Mouse (Mus musculus) lung, embryonic 16.5 days (tissue): ENCODE results near the gene Ptch2. TPM values are rescaled to one million over a fixed set of nuclear protein-coding genes. Genes with fewer than 3 reads are reported as not detected.

Experiments used
- ATAC-seq: fragments of 200-750 bp; cut with Nextera tagmentation; 2 replicates; pipeline ENCODE4 v1.8.0; 2017; ENCODE audit warnings: low read depth, mild to moderate bottlenecking, moderate library complexity
- H3K27ac ChIP-seq: fragments of 300-500 bp; sonication (generic); 2 replicates; pipeline ENCODE4 v1.5.1; 2014; ENCODE audit warnings: mild to moderate bottlenecking, control low read depth, low read length
- H3K27me3 ChIP-seq: fragments of 300-500 bp; sonication (generic); 2 replicates; pipeline ENCODE4 v1.6.1; 2014; ENCODE audit warnings: low read depth, low read length, mixed read lengths; ENCODE audit not compliant: control insufficient read depth, insufficient read depth
- H3K36me3 ChIP-seq: fragments of 300-500 bp; sonication (generic); 2 replicates; pipeline ENCODE4 v1.6.1; 2014; ENCODE audit warnings: low read length; ENCODE audit not compliant: control insufficient read depth, insufficient read depth
- H3K4me1 ChIP-seq: fragments of 300-500 bp; sonication (generic); replicated peaks from 2 replicates; pipeline ENCODE4 v1.6.1; 2014; ENCODE audit warnings: low read length, mixed read lengths; ENCODE audit not compliant: control insufficient read depth, insufficient read depth
- H3K4me2 ChIP-seq: fragments of 300-500 bp; sonication (generic); 2 replicates; pipeline ENCODE4 v1.6.1; 2014; ENCODE audit warnings: low read depth, low read length, control low read depth
- H3K4me3 ChIP-seq: fragments of 300-500 bp; sonication (generic); 2 replicates; pipeline ENCODE4 v1.5.1; 2014; ENCODE audit warnings: mild to moderate bottlenecking, low read length, control low read depth
- H3K9ac ChIP-seq: fragments of 300-500 bp; sonication (generic); 2 replicates; pipeline ENCODE4 v1.6.1; 2014; ENCODE audit warnings: low read length, control low read depth
- H3K9me3 ChIP-seq: fragments of 300-500 bp; sonication (generic); 2 replicates; pipeline ENCODE4 v1.6.1; 2016; ENCODE audit warnings: low read length; ENCODE audit not compliant: control insufficient read depth
- WGBS: fragments of 180-500 bp; shearing (Covaris S2); extraction: QIAGEN DNeasy Blood & Tissue Kit; methylation state at CpG from one replicate; pipeline ENCODE4 v1.1.7; 2014; 5-methylcytosine and 5-hydroxymethylcytosine counted together
- polyA plus RNA-seq: library from polyadenylated mRNA; unstranded; fragments of >200 nt; fragmentation: Nextera tagmentation; extraction: Ambion mirVana; gene quantifications from 2 replicates; pipeline ENCODE4 v1.2.1, GENCODE M21; 2015

Gene Ptch2
- polyA plus RNA-seq, 1 experiment from 2014 or later: 5.3 TPM

GRCm38 (mm10) chr4:117124218-117124517, 28.3 kb downstream of the Ptch2 start:
- no peaks in the 10 kb centered on the region for H3K27me3 ChIP-seq
- ATAC-seq: no peak
- peaks cover 34% of the 10 kb centered on the region for H3K4me1 ChIP-seq
- H3K36me3 ChIP-seq: no peaks in the 10 kb centered on the region
- no peaks in the 10 kb centered on the region for H3K9me3 ChIP-seq
- H3K9ac ChIP-seq: no peak overlapping the region
- peak overlapping the region; percentile 80; the same call in 1 of the 2 replicates for H3K27ac ChIP-seq
- no peak overlapping the region for H3K4me3 ChIP-seq
- WGBS: 66% methylated on average over 3 of the region's 3 CpGs
- no peak overlapping the region for H3K4me2 ChIP-seq

GRCm38 (mm10) chr4:117124518-117125347, 28.9 kb downstream of the Ptch2 start:
- Histone ChIP-seq H3K9me3 (no peaks in the 10 kb centered on the region), H3K4me2 (0 out of 2 replicates have a peak overlapping the region, but pooled peaks have one; percentile 11), H3K4me1 (peaks cover 32% of the 10 kb centered on the region), H3K4me3 (no peak overlapping the region), H3K27ac (peak overlapping the region; percentile 80), H3K27me3 (no peaks in the 10 kb centered on the region), H3K9ac (peak overlapping the region; percentile 42), H3K36me3 (no peaks in the 10 kb centered on the region)
- ATAC-seq: no peak
- WGBS: 36% methylated on average over 14 of the region's 14 CpGs

DNA sequence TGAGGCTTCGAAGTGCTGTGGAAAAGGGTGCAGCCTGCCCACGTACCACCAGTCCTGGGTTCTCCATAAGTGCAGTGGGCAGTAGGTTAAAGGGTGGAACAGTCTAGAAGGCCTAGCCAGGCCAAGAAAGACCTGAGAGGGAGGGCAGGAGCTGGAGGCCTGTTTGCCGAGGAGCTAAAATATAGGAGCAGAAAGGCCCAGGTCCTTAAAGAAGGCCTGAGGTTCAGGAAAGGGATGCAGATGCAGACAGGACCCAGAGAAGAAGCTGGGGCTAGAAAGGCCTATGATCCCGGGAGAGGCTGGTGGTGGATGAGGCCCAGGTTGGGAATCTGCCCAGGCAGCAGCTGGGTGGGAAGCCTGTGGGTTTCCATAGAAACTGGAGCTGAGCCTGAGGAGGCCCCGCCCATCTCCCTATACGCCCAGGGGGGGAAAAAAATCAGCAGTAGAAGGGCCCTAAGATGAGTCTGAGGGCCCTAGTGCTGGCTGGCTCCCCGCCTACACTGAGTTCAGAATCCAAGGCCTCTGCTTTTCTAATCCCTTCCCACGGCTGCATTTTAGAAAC, 29.6 kb downstream of the Ptch2 start, which contains the start of gene Btbd19:
Gene Btbd19 (minus strand): TSS at position 378 of the 562 bp plus-strand sequence.
- no peaks in the 10 kb centered on the region for H3K9me3 ChIP-seq
- 0 out of 2 replicates have a peak within 1 kb of the TSS, but pooled peaks have one; percentile 11 for H3K4me2 ChIP-seq
- peak; percentile 70 for ATAC-seq
- H3K9ac ChIP-seq: peak within 1 kb of the TSS; percentile 42
- peak within 1 kb of the TSS; percentile 80 for H3K27ac ChIP-seq
- peaks cover 28% of the 10 kb centered on the region for H3K4me1 ChIP-seq
- no peaks in the 10 kb centered on the region for H3K36me3 ChIP-seq
- H3K4me3 ChIP-seq: no peak within 1 kb of the TSS
- no peaks in the 10 kb centered on the region for H3K27me3 ChIP-seq
- WGBS: 24% methylated on average over 8 of the region's 8 CpGs

DNA sequence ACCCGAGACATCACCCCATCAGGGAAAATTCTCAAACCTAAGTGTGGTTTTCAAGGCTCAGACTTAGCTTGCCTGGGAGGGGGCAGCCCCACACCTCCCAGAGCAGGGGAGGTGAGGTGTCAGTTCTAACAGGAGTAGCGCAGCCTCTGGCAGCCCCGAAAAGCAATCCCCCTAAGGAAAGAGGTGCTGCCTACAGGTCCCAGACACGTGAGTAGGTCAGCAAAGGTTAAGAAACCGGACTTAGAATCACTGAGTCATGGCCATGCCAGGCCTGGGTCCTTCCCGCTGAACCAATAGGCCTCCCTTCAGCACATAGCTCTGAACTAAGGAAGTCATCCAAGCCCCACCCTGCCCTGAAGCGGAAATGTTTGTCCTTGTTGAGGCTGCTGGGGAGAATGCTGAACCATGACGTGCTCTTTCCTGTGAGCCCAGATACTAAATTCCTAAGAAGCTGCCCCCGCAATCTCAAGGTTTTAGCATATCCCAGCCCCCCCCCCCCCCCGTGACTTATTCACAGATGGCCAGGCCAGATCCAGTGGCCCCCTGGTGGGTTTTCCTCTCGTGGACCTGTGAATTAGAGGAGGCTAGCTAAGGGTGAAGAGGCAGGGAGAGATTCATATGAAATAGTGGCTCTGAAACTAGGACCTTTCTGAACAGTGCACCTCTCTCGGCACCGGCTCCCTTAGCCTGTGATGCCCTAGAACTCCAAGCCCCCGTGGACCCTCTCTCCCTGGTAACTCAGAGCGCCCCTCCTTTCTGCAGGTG, 30.2 kb downstream of the Ptch2 start:
- no peak overlapping the region for H3K4me3 ChIP-seq
- no peaks in the 10 kb centered on the region for H3K27me3 ChIP-seq
- peaks cover 28% of the 10 kb centered on the region for H3K4me1 ChIP-seq
- no peak overlapping the region for H3K4me2 ChIP-seq
- H3K9me3 ChIP-seq: no peaks in the 10 kb centered on the region
- H3K9ac ChIP-seq: peak overlapping the region; percentile 42
- no peaks in the 10 kb centered on the region for H3K36me3 ChIP-seq
- H3K27ac ChIP-seq: peak overlapping the region; percentile 80
- WGBS: 31% methylated on average over 15 of the region's 15 CpGs
- peak; percentile 72 for ATAC-seq

- Histone ChIP-seq H3K36me3 (no peaks in the 10 kb centered on the region), H3K4me3 (no peak within 1 kb of the TSS), H3K27me3 (no peaks in the 10 kb centered on the region), H3K9me3 (no peaks in the 10 kb centered on the region), H3K9ac (peak within 1 kb of the TSS; percentile 42), H3K27ac (peak within 1 kb of the TSS; percentile 80), H3K4me2 (no peak within 1 kb of the TSS), H3K4me1 (peaks cover 25% of the 10 kb centered on the region)
- 74% methylated on average over 9 of the region's 9 CpGs for WGBS
- no peak for ATAC-seq
Measured at GRCm38 (mm10) chr4:117126675-117127290, 30.9 kb downstream of the Ptch2 start, which contains the start of gene Tctex1d4. Gene Tctex1d4, plus strand, starts transcription at chr4:117126794.

DNA sequence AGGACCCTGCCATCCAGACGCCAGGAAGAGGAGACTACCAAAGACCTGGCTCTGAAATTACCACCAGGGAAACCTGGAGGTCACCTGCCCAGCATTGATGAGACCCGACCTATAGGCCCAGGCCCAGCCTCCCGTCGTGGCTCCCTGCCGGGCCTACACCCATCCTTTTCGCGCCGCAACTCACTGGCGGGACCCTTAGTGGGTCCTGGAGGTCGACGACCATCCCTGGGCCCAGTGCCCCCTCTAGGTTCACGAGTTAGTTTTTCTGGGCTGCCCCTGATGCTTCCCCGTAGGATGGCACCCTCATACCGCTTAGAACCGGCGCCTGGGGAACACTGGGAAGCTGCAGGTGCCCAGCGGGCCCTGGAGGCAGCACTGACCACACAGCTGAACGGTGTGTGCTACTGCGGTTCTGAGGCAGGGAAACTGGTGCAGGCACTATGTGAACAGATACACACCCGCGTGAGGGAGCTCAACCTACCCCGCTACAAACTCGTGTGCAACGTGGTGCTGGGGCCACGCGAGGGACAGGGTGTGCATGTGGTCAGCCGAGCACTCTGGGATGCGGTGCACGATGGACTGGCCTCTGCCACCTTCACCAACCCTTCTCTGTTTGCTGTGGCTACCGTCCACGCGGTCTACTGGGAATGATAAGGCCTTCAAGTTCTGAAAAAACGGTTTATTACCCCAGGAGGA, 32.3 kb downstream of the Ptch2 start:
- H3K9me3 ChIP-seq: no peaks in the 10 kb centered on the region
- WGBS: 82% methylated on average over 33 of the region's 33 CpGs
- no peak overlapping the region for H3K9ac ChIP-seq
- peaks cover 32% of the 10 kb centered on the region for H3K4me1 ChIP-seq
- H3K4me2 ChIP-seq: no peak overlapping the region
- peaks cover 7% of the 10 kb centered on the region for H3K27me3 ChIP-seq
- no peaks in the 10 kb centered on the region for H3K36me3 ChIP-seq
- ATAC-seq: no peak
- H3K4me3 ChIP-seq: no peak overlapping the region
- no peak overlapping the region for H3K27ac ChIP-seq

DNA sequence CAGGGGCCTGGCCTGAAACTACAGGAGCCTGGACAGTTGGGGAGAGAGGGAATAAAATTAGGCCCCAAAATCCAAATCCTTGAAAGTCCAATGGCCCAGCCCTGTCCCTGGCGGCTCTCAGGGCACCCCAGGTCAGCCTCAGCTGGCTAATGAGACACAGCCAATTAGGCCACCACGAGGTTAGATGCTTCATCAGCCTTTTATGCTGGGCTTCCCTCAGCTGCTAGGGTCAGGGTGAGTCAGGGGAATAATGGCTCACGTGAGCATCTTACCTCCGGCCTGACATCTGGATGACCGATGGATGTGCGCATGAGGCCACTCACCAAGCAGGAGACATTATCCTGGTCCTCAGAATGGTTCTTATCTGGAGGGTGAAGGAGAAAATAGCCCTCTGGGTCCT, 34.9 kb downstream of the Ptch2 start:
- no peak overlapping the region for H3K4me2 ChIP-seq
- no peak overlapping the region for H3K9ac ChIP-seq
- peaks cover 18% of the 10 kb centered on the region for H3K4me1 ChIP-seq
- H3K4me3 ChIP-seq: no peak overlapping the region
- no peak overlapping the region for H3K27ac ChIP-seq
- H3K9me3 ChIP-seq: no peaks in the 10 kb centered on the region
- peaks cover 7% of the 10 kb centered on the region for H3K27me3 ChIP-seq
- whole genome bisulfite sequencing: 76% methylated on average over 6 of the region's 6 CpGs
- ATAC-seq: no peak
- no peaks in the 10 kb centered on the region for H3K36me3 ChIP-seq

- no peak for ATAC-seq
- Histone ChIP-seq H3K27me3 (peaks cover 7% of the 10 kb centered on the region), H3K27ac (no peak overlapping the region), H3K36me3 (no peaks in the 10 kb centered on the region), H3K9me3 (no peaks in the 10 kb centered on the region), H3K9ac (no peak overlapping the region), H3K4me2 (no peak overlapping the region), H3K4me3 (no peak overlapping the region), H3K4me1 (peaks cover 16% of the 10 kb centered on the region)
- WGBS: 53% methylated on average over 6 of the region's 6 CpGs
Measured at GRCm38 (mm10) chr4:117131198-117131597, 35.3 kb downstream of the Ptch2 start.
